Mouse (Mus musculus) embryo, embryonic 11.5 days (tissue): ENCODE measurements at regions not wholly inside any gene's neighbourhood (a gene's known extent, or its start where the extent isn't known, plus 50 kb on each side); places are given as distances from the start of the nearest gene placed in this dataset.

Experiments used
- DNase-seq: peaks from one replicate; pipeline ENCODE4 v3.0.0-alpha.2; 2012; ENCODE audit warnings: low read depth, low spot score

DNA sequence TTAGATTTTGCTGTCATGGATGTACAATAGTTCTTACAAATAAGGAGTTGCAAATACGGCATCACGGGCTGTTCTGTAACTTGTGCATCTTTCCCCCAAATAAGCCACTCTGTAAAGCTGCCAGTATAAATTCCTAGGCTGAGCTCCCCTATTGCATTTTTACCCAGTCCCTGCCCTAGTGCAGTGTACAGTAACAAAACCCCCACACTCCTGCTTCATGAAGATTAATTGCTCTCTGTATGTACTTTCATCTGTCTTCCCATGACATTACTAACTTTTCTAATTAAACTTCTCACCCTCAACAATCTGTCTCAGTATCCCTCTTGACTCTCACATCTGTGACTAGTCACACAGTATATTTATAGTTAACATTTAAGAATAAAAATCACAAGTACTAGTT, 73.4 kb downstream of the Tm4sf1 start:
- DNase-seq, result no peak

- DNase-seq, result no peak
Observed at GRCm38 (mm10) chr3:57223773-57224172, 78.0 kb downstream of the Tm4sf1 start.

- DNase-seq, result no peak
Observed at GRCm38 (mm10) chr3:57222318-57222914, 79.4 kb downstream of the Tm4sf1 start.

DNA sequence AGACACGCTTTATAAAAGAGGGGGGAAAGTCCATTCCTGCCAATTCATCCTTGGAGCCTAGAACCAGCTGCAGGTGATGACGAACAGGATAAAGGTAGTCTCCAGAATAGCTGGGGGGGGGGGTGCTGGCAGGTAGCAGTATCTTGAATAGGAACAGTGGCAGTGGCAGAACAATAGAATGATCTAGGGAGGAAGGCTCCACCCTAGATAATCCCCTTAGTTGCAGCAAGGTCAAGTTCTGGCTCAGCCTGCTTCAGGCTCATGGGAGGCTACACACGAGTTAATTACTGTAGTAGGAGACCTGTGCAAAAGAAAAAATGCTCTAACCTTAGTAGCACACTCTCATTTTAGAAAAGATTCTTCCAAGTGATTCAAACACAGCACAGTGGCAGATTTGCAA, 83.4 kb downstream of the Tm4sf1 start:
- DNase-seq, result no peak

GRCm38 (mm10) chr3:57204066-57204723, 97.6 kb downstream of the Tm4sf1 start:
- peak; percentile 59 for DNase-seq

GRCm38 (mm10) chr3:57203418-57203817, 98.4 kb downstream of the Tm4sf1 start:
- no peak for DNase-seq

- no peak for DNase-seq
Observed at GRCm38 (mm10) chr3:57181587-57181986, 120.2 kb downstream of the Tm4sf1 start.

- DNase-seq, result no peak
Observed at GRCm38 (mm10) chr3:57153177-57153948, 148.4 kb downstream of the Tm4sf1 start.

GRCm38 (mm10) chr3:57149156-57149555, 152.6 kb downstream of the Tm4sf1 start:
- DNase-seq, result no peak

- DNase-seq, result no peak
Observed at GRCm38 (mm10) chr3:57136847-57137246, 164.9 kb downstream of the Tm4sf1 start.

DNA sequence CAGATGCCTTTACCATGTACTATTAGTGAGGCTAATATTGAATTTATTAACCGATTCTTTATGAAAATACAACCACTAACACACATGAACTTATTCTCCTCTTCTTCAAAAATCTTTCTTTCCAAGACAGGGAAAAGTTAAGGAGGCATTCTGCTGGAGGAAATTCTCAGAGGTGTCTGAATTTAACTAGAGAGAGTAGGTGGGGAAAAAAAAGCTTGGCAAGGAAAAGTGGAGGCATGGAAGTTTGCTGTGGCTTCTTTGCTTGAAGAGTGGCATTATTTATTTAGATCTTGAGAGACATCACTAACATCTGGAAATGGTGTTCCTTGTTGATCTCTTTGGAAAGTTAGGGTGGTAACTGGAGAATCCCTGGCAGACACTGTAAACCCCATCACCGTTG, 173.2 kb downstream of the Tm4sf1 start:
- DNase-seq, result no peak

GRCm38 (mm10) chr3:57125792-57126485, 175.8 kb downstream of the Tm4sf1 start:
- no peak for DNase-seq

DNA sequence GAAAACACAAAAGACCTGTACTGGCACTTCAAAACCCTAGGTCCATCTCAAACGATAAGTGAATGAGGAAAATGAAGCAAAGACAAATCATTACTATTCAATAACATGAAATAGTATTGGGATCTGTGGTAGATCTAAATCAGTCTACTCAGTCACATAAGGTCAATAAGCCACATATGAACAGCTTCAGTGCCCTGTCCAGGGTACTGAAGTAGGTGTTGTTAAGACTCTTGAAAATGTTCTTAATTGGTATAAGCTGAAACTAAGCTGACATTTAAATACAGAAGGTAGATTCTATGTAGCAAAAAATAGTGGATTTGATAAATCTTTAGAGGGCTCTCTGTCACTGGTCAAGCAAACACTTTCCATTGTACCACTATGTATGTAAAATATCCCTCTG, 183.8 kb downstream of the Tm4sf1 start:
- peak; percentile 27 for DNase-seq

- DNase-seq, result no peak
Observed at GRCm38 (mm10) chr3:57102254-57102653, 199.5 kb downstream of the Tm4sf1 start.

GRCm38 (mm10) chr3:57100515-57100914, 201.3 kb downstream of the Tm4sf1 start:
- DNase-seq, result no peak

- DNase-seq, result no peak
Observed at GRCm38 (mm10) chr3:57094936-57095335, 206.9 kb downstream of the Tm4sf1 start.

DNA sequence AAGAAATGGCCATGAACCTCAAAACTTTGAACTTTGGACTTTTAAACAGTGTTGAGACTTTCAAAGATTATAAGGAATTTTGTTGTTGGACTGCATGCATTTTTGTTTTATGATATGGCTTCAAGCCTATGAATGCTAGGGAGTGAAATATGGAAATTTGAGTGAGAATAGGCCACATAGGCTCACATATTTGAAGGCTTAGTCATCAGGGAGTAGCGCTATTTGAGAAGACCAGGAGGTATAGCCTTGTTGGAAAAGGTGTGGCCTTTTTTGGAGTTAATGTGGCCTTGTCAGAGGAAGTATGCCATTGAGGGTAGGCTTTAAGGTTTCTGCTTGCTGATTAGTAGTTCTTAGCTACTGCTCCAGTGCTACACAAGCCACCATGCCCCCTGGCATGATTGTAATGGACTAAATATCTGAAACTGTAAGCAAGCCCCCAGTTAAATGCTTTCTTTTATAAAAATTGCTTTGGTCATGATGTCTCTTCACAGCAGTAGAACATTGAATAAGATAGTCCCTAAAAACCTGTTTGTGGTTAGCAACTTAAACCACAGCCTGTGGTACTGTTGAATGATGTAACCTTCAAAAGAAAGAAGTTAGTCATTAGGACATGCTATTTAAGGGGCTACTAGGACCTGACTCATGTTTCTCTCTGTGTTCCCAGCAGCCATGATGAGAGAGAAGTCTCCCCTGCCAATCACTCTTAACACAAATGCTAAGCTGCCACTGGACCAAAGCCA, 208.4 kb downstream of the Tm4sf1 start:
- no peak for DNase-seq

DNA sequence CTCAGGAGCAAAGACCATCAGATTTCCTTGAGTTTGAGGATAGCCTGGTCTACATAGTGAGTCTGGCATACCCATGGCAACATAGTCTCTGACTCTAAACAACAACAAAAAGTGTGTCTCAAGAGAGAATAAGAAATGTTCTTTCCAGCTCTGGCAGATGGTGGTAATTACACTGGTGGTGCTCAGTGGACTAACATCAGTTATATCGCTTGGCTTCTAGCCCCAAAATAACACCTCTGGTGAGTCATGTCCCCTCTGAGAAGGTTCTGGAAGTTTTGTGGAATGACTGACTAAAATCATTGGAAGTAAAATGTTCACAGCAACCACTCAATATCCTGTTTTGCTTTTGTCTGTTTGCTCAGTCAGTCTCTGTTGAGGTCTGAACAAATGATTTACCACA, 227.3 kb downstream of the Tm4sf1 start:
- DNase-seq, result no peak

DNA sequence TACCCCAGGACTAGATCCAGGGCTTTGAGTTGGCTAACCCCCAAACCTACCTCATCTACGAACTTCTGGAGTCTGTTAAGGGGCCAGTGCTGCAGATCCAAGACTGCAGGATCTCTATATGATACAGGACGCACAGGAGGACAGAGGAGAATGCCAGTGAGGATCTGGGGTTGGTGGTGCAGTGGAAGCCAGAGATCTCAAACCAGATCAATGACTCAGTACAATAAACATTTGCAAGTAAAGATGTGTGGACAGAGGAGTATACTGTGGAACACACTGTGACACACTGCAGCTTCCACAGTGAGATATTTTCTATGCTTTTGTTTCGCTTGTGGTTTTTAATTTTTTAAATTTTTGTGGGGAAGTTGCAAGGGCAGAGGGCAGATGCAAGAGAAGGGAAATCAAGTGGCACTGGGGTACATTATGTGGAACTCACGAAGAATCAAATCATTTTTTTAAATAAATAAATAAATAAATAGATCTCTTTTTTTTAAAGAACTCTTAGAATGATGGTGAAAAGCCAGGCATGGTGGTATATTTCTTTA, 227.8 kb downstream of the Tm4sf1 start:
- DNase-seq, result no peak

GRCm38 (mm10) chr3:57033021-57033420, 268.8 kb downstream of the Tm4sf1 start:
- DNase-seq, result no peak

GRCm38 (mm10) chr3:57018171-57018570, 283.6 kb downstream of the Tm4sf1 start:
- no peak for DNase-seq
